Mouse (Mus musculus): ENCODE measurements around the gene Ppfibp2.

DNA sequence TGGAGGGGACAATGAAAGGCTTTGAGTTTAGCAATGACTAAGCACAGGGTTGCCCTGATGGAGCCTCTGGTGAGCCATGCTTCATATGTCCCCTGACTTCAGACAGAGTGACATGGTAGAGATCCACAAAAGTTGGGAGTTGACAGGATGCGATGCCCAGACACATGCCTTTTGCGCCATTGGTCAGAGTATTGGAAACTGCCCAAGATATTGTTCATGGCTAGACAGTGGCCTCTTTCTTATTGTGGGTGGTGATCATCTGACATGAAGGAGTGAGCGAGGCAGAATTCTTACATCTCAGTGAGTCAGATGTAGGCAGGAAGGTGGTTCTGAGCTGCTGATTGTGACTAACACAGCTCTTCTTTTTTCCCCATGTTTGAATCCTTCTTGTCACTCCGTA, 127.5 kb downstream of the Ppfibp2 start:
- TF ChIP-seq MYOG (IDR thresholded peaks at IDR 0.05; ENCODE audit: control insufficient read depth in 1 of 3, insufficient read depth in 1 of 3, insufficient read length in 2 of 3, low read depth in 2 of 3) (no peak), POLR2AphosphoS2 (IDR thresholded peaks at IDR 0.05; ENCODE audit: insufficient read length, low read depth) (no peak), E2F4 (IDR thresholded peaks at IDR 0.05; ENCODE audit: insufficient read depth) (no peak), POLR2A (IDR thresholded peaks at IDR 0.05; ENCODE audit: insufficient read length, low read depth) (no peak), TCF12 (IDR thresholded peaks at IDR 0.05; ENCODE audit: insufficient read depth, poor library complexity, severe bottlenecking) (no peak), MAX (IDR thresholded peaks at IDR 0.05; ENCODE audit: low read depth) (no peak), MYOD1 (IDR thresholded peaks at IDR 0.05; ENCODE audit: control insufficient read depth in 1 of 3, insufficient read length in 2 of 3, low read depth in 2 of 3) (no peak), USF1 (IDR thresholded peaks at IDR 0.05; ENCODE audit: low read depth) (no peak), SRF (IDR thresholded peaks at IDR 0.05; ENCODE audit: control insufficient read depth, insufficient read length, low read depth) (no peak), CEBPB (IDR thresholded peaks at IDR 0.05; ENCODE audit: insufficient read depth, poor library complexity, severe bottlenecking) (no peak), TCF3 (IDR thresholded peaks at IDR 0.05; ENCODE audit: insufficient read length, low read depth) (no peak)
